Mouse (Mus musculus) C2C12 (cell line): Measurements from ENCODE around the gene Asf1b.

Experiments used
- CEBPB ChIP-seq: IDR thresholded peaks from one replicate; pipeline ENCODE4 v1.6.1; 2011; ENCODE audit warnings: low read depth, mild to moderate bottlenecking, control low read depth, moderate library complexity
- CTCF ChIP-seq: IDR thresholded peaks from one replicate; pipeline ENCODE4 v1.5.1; 2011; ENCODE audit not compliant: control insufficient read depth, insufficient read depth, insufficient read length
- USF1 ChIP-seq: IDR thresholded peaks from one replicate; pipeline ENCODE4 v1.6.1; 2011; ENCODE audit warnings: low read depth, mild to moderate bottlenecking, control low read depth, moderate library complexity

DNA sequence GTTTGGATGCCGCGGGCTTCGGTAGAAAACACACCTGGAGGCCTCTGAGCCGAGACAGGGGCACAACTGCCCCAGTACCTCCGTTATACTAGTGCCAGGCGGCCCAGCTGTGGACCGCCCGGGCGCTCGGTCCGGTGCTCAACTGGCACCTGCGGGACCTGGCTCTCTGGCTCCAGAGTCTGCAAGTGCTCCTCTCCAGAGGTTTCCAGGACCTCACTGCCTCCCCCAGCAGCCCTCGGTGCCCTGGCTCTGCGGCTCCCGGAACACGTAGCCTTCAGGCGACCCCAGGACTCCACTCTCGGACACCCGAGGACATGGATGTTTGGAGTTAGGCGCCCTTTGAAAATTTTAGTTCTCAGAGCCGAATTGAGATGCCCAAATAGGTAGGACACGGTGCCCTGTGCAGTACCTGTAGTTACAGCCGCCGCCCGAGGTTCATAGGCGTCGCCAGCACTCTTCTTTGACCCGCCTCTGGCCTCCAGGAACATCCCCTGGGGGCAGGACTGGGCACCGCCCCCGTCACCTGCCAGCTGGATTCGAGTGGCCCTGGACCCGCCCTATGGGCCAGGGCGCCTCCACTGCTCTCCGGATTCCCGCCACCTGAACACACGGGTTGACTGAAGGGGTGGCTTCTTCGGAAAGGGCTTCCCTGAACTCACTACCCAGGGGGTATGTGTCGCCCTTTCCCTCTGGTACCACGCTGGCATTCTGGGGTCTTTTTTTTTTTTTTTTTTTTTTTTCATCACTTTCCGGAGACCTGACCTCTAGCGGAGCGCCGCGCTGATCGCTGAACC, 56.6 kb downstream of the Asf1b start, which contains the start of gene 2210011C24Rik:
- TF ChIP-seq CTCF (no peak), USF1 (no peak), CEBPB (no peak)
